Comparison of ENCODE assay signal across 8 mouse cellular contexts in genomic region chr4:3068306-3069223, GRCm38 (mm10).
A peak's percentile ranks its signal among the peaks of the same experiment; 100 is the strongest.
DNase-seq lines count a peak whose midpoint lies in the region; ATAC-seq and TF ChIP-seq lines count a peak whose summit lies in the region.

No protein-coding gene starts in this region.

- peak; percentile 11; the same call in 1 of the 2 replicates for ATAC-seq in hindbrain, embryonic 12.5 days (ENCODE audit: low FRiP score)
- no peak for ATAC-seq in hindbrain, embryonic 16.5 days
- peak; percentile 12; the same call in 1 of the 2 replicates for ATAC-seq in liver, embryonic 14.5 days (ENCODE audit: insufficient read depth)

- no peak overlapping the region for H3K9ac ChIP-seq in hindbrain, embryonic 12.5 days
- H3K9ac ChIP-seq in hindbrain, embryonic 16.5 days (ENCODE audit: low read depth, low read length) = no peak overlapping the region
- no peak overlapping the region for H3K9ac ChIP-seq in liver, embryonic 14.5 days (replicated peaks)

- peaks cover 84% of the 10 kb centered on the region for H3K9me3 ChIP-seq in hindbrain, embryonic 12.5 days (replicated peaks)
- peaks cover 70% of the 10 kb centered on the region for H3K9me3 ChIP-seq in hindbrain, embryonic 16.5 days (ENCODE audit: control insufficient read depth, low read length)
- peaks cover 7% of the 10 kb centered on the region for H3K9me3 ChIP-seq in liver, embryonic 14.5 days (ENCODE audit: control insufficient read depth, low read length)

- H3K4me1 ChIP-seq in hindbrain, embryonic 12.5 days = no peaks in the 10 kb centered on the region
- H3K4me1 ChIP-seq in hindbrain, embryonic 16.5 days (ENCODE audit: control insufficient read depth, insufficient read depth, low read depth, low read length) = no peaks in the 10 kb centered on the region
- no peaks in the 10 kb centered on the region for H3K4me1 ChIP-seq in liver, embryonic 14.5 days (replicated peaks; ENCODE audit: control insufficient read depth in 2 of 2, insufficient read depth in 2 of 2, low read length in 1 of 2)

- no peak overlapping the region for H3K27ac ChIP-seq in hindbrain, embryonic 12.5 days
- H3K27ac ChIP-seq in hindbrain, embryonic 16.5 days (ENCODE audit: low read depth, low read length) = no peak overlapping the region
- no peak overlapping the region for H3K27ac ChIP-seq in liver, embryonic 14.5 days
- no peak overlapping the region for H3K27ac ChIP-seq in layer of hippocampus, adult 2 months

- no peak for TF ChIP-seq EP300 in liver, embryonic 14.5 days (IDR thresholded peaks at IDR 0.05; ENCODE audit: low read depth)

- no peak for TF ChIP-seq CTCF in liver, embryonic 14.5 days (IDR thresholded peaks at IDR 0.05; ENCODE audit: low read depth)
- TF ChIP-seq CTCF in layer of hippocampus, adult 2 months (conservative IDR thresholded peaks at IDR 0.05) = no peak

- H3K4me2 ChIP-seq in hindbrain, embryonic 12.5 days (replicated peaks) = no peak overlapping the region
- no peak overlapping the region for H3K4me2 ChIP-seq in hindbrain, embryonic 16.5 days (ENCODE audit: low read length)
- H3K4me2 ChIP-seq in liver, embryonic 14.5 days (ENCODE audit: low read depth) = no peak overlapping the region

- no peaks in the 10 kb centered on the region for H3K36me3 ChIP-seq in hindbrain, embryonic 12.5 days
- H3K36me3 ChIP-seq in hindbrain, embryonic 16.5 days (ENCODE audit: control insufficient read depth, insufficient read depth, low read length) = peaks cover 2% of the 10 kb centered on the region; the same call in 1 of the 2 replicates
- H3K36me3 ChIP-seq in liver, embryonic 14.5 days (replicated peaks; ENCODE audit: control insufficient read depth, insufficient read depth, low read depth) = no peaks in the 10 kb centered on the region

- H3K4me3 ChIP-seq in hindbrain, embryonic 12.5 days = no peak overlapping the region
- H3K4me3 ChIP-seq in hindbrain, embryonic 16.5 days (ENCODE audit: low read length) = no peak overlapping the region
- no peak overlapping the region for H3K4me3 ChIP-seq in liver, embryonic 14.5 days (ENCODE audit: insufficient read depth in 1 of 2, low read depth in 2 of 2, low read length in 2 of 2)
- H3K4me3 ChIP-seq in layer of hippocampus, adult 2 months = no peak overlapping the region

- H3K27me3 ChIP-seq in hindbrain, embryonic 12.5 days = no peaks in the 10 kb centered on the region
- H3K27me3 ChIP-seq in hindbrain, embryonic 16.5 days (replicated peaks; ENCODE audit: control insufficient read depth, insufficient read depth, low read length) = no peaks in the 10 kb centered on the region
- H3K27me3 ChIP-seq in liver, embryonic 14.5 days (ENCODE audit: control insufficient read depth, insufficient read depth, low read length) = no peaks in the 10 kb centered on the region

- peak; percentile 3 for DNase-seq in thymus, postnatal 4 days
- no peak for DNase-seq in thymus, postnatal 36 days
- DNase-seq in liver, embryonic 14.5 days (ENCODE audit: low read depth in 3 of 3, low spot score in 3 of 3) = no peak
- DNase-seq in testis, postnatal 14 days (ENCODE audit: low spot score) = peak; percentile 2
- no peak for DNase-seq in layer of hippocampus, adult 2 months (ENCODE audit: low spot score in 2 of 2)
- DNase-seq in adrenal gland, postnatal 36 days = no peak

- 77% methylated on average over 6 of the region's 6 CpGs for WGBS in hindbrain, embryonic 12.5 days
- 88% methylated on average over 6 of the region's 6 CpGs for WGBS in hindbrain, embryonic 16.5 days
- WGBS in liver, embryonic 14.5 days (ENCODE audit: insufficient replicate concordance) = 62% methylated on average over 6 of the region's 6 CpGs

Comparison
In these comparisons a context has a peak if more than half of its experiments do, and no peak if none do; other contexts are left out.
1. DNase-seq: peak in thymus, postnatal 4 days (single experiment) and testis, postnatal 14 days (single experiment); none in thymus, postnatal 36 days (0 of 2), liver, embryonic 14.5 days (0 of 3), layer of hippocampus, adult 2 months (0 of 2) and adrenal gland, postnatal 36 days (0 of 2).